Mouse (Mus musculus): ENCODE measurements around the gene Plpp7. TPM values are rescaled to one million over a fixed set of nuclear protein-coding genes. Genes with fewer than 3 reads are reported as not detected.

The Plpp7 gene
- polyA plus RNA-seq, 1 experiment = 6.0 TPM

DNA sequence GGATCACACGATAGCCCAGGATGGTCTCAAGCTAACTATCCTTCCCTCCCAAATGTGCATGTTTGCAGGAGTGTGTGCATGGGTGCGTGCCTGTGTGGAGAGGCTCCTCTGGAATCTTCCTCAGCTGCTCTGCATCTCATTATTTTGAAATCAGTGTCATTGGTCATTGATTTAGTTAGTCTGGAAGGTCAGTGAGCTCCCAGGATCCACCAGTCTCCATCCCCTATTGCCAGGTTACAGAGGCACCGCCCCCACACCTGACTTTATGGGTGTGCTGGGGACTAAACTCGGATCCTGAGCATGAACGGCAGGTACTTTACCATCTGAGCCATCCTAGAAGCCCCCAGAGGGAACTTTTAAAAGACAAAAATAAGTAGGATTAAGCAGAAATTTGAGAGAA lies 7.6 kb downstream of the Plpp7 start:
- H3K4me3 ChIP-seq (ENCODE audit: insufficient read depth, low read depth, low read length) = no peak overlapping the region
- 57% methylated on average over 5 of the region's 5 CpGs for WGBS
- no peak for TF ChIP-seq CTCF (conservative IDR thresholded peaks at IDR 0.05; ENCODE audit: insufficient read depth, insufficient read length, low read depth, low read length)
- DNase-seq = no peak
- H3K27ac ChIP-seq (ENCODE audit: insufficient read depth, low read depth, low read length) = no peak overlapping the region
- H3K36me3 ChIP-seq (ENCODE audit: control insufficient read depth, insufficient read depth, low read length) = no peaks in the 10 kb centered on the region
- H3K4me1 ChIP-seq (ENCODE audit: control insufficient read depth, insufficient read depth, low read length) = no peaks in the 10 kb centered on the region
- no peaks in the 10 kb centered on the region for H3K27me3 ChIP-seq (replicated peaks; ENCODE audit: control insufficient read depth, insufficient read depth, low read length)

DNA sequence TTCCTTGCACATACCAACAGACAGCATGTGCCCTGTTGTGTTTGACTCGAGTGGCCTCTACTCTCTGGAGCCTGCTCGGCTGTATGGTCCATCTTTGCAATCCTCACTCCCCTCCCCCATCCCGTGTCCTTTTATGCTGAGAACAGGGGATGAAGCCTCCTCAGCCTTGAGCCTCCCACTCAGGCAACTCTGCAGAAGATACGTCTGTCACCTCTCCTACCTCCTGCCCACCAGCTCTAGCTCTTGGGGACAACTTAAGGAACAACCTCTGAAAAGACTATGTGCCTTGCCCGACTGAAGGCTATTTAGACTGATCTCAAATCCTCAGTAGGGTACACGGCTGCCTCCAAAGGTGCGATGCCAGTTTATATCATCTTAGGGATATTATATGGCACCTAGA lies 8.2 kb downstream of the Plpp7 start:
- TF ChIP-seq CTCF (conservative IDR thresholded peaks at IDR 0.05; ENCODE audit: insufficient read depth, insufficient read length, low read depth, low read length) (no peak), POLR2A (IDR thresholded peaks at IDR 0.05; ENCODE audit: low read depth, low read length) (no peak)
- DNase-seq = no peak
- H3K36me3 ChIP-seq (ENCODE audit: control insufficient read depth, insufficient read depth, low read length) = no peaks in the 10 kb centered on the region
- no peaks in the 10 kb centered on the region for H3K4me1 ChIP-seq (ENCODE audit: control insufficient read depth, insufficient read depth, low read length)
- 76% methylated on average over 7 of the region's 7 CpGs for WGBS
- H3K27ac ChIP-seq (ENCODE audit: insufficient read depth, low read depth, low read length) = no peak overlapping the region
- H3K4me3 ChIP-seq (ENCODE audit: insufficient read depth, low read depth, low read length) = no peak overlapping the region
- no peaks in the 10 kb centered on the region for H3K27me3 ChIP-seq (replicated peaks; ENCODE audit: control insufficient read depth, insufficient read depth, low read length)

DNA sequence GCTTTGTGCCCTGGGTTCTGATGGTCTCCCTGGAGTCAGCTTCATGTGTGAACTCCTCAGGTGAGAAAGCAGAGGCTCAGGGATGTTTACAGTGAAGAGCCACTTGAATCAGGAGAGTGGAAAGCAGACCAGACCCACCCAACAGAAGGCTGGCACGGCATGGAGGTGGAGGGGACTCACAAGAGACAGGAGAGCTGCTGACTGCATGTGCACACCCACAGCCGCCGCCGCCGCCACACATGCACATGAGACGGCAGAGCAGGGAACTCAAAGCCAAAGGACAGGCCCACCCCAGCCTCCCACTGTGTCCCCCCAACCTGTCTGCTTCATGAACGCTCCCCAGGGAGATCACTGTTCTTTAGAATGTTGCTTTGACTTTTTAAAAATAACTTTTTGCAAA lies 8.8 kb downstream of the Plpp7 start:
- H3K27ac ChIP-seq (ENCODE audit: insufficient read depth, low read depth, low read length) = no peak overlapping the region
- H3K4me1 ChIP-seq (ENCODE audit: control insufficient read depth, insufficient read depth, low read length) = no peaks in the 10 kb centered on the region
- DNase-seq = no peak
- no peaks in the 10 kb centered on the region for H3K27me3 ChIP-seq (replicated peaks; ENCODE audit: control insufficient read depth, insufficient read depth, low read length)
- TF ChIP-seq POLR2A (IDR thresholded peaks at IDR 0.05; ENCODE audit: low read depth, low read length) (no peak), CTCF (conservative IDR thresholded peaks at IDR 0.05; ENCODE audit: insufficient read depth, insufficient read length, low read depth, low read length) (no peak)
- 92% methylated on average over 7 of the region's 7 CpGs for WGBS
- no peaks in the 10 kb centered on the region for H3K36me3 ChIP-seq (ENCODE audit: control insufficient read depth, insufficient read depth, low read length)
- H3K4me3 ChIP-seq (ENCODE audit: insufficient read depth, low read depth, low read length) = no peak overlapping the region

- Histone ChIP-seq H3K36me3 (ENCODE audit: control insufficient read depth, insufficient read depth, low read length) (no peaks in the 10 kb centered on the region), H3K4me1 (ENCODE audit: control insufficient read depth, insufficient read depth, low read length) (no peaks in the 10 kb centered on the region), H3K27me3 (replicated peaks; ENCODE audit: control insufficient read depth, insufficient read depth, low read length) (no peaks in the 10 kb centered on the region), H3K27ac (ENCODE audit: insufficient read depth, low read depth, low read length) (no peak overlapping the region), H3K4me3 (ENCODE audit: insufficient read depth, low read depth, low read length) (no peak overlapping the region)
- TF ChIP-seq CTCF (conservative IDR thresholded peaks at IDR 0.05; ENCODE audit: insufficient read depth, insufficient read length, low read depth, low read length) (no peak), POLR2A (IDR thresholded peaks at IDR 0.05; ENCODE audit: low read depth, low read length) (no peak)
- 64% methylated on average over 16 of the region's 16 CpGs for WGBS
- no peak for DNase-seq
Observed at GRCm38 (mm10) chr2:32105117-32105913, 10.0 kb downstream of the Plpp7 start.

- Histone ChIP-seq H3K27ac (ENCODE audit: insufficient read depth, low read depth, low read length) (no peak overlapping the region), H3K36me3 (ENCODE audit: control insufficient read depth, insufficient read depth, low read length) (no peaks in the 10 kb centered on the region), H3K4me3 (ENCODE audit: insufficient read depth, low read depth, low read length) (no peak overlapping the region), H3K27me3 (replicated peaks; ENCODE audit: control insufficient read depth, insufficient read depth, low read length) (no peaks in the 10 kb centered on the region), H3K4me1 (ENCODE audit: control insufficient read depth, insufficient read depth, low read length) (no peaks in the 10 kb centered on the region)
- TF ChIP-seq CTCF (conservative IDR thresholded peaks at IDR 0.05; ENCODE audit: insufficient read depth, insufficient read length, low read depth, low read length) (no peak), POLR2A (IDR thresholded peaks at IDR 0.05; ENCODE audit: low read depth, low read length) (no peak)
- DNase-seq = no peak
- WGBS = 91% methylated on average over 7 of the region's 7 CpGs
Observed at GRCm38 (mm10) chr2:32105930-32106329, 10.6 kb downstream of the Plpp7 start.

GRCm38 (mm10) chr2:32111268-32111667 lies 15.9 kb downstream of the Plpp7 start:
- 100% methylated on average over 1 of the region's 1 CpGs for WGBS
- H3K27me3 ChIP-seq (replicated peaks; ENCODE audit: control insufficient read depth, insufficient read depth, low read length) = no peaks in the 10 kb centered on the region
- no peak for DNase-seq
- H3K36me3 ChIP-seq (ENCODE audit: control insufficient read depth, insufficient read depth, low read length) = no peaks in the 10 kb centered on the region
- TF ChIP-seq POLR2A (IDR thresholded peaks at IDR 0.05; ENCODE audit: low read depth, low read length) (no peak), CTCF (conservative IDR thresholded peaks at IDR 0.05; ENCODE audit: insufficient read depth, insufficient read length, low read depth, low read length) (no peak)
- H3K4me3 ChIP-seq (ENCODE audit: insufficient read depth, low read depth, low read length) = no peak overlapping the region
- no peak overlapping the region for H3K27ac ChIP-seq (ENCODE audit: insufficient read depth, low read depth, low read length)
- H3K4me1 ChIP-seq (ENCODE audit: control insufficient read depth, insufficient read depth, low read length) = no peaks in the 10 kb centered on the region

DNA sequence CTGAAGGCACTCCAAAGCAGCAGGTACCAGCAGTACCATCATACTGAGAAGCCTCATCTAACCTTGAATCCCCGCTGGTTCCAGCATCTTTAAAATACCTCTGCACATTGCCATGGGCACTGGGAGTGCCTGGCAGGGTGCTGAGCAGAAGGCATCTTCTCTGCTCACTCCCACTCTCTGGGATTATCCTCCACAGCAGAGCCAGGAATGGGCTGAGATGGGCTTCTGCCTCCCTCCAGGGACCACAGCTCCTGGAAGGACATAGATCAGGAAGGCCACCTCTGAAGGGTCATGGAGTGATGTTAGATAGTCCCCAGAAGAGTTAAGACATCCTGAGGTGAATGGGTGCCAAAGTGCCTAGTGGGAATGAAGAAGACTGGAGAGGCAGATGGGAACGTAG lies 17.2 kb downstream of the Plpp7 start:
- 72% methylated on average over 2 of the region's 2 CpGs for WGBS
- H3K27ac ChIP-seq (ENCODE audit: insufficient read depth, low read depth, low read length) = no peak overlapping the region
- H3K36me3 ChIP-seq (ENCODE audit: control insufficient read depth, insufficient read depth, low read length) = no peaks in the 10 kb centered on the region
- H3K4me1 ChIP-seq (ENCODE audit: control insufficient read depth, insufficient read depth, low read length) = no peaks in the 10 kb centered on the region
- DNase-seq = no peak
- TF ChIP-seq CTCF (conservative IDR thresholded peaks at IDR 0.05; ENCODE audit: insufficient read depth, insufficient read length, low read depth, low read length) (no peak), POLR2A (IDR thresholded peaks at IDR 0.05; ENCODE audit: low read depth, low read length) (no peak)
- no peaks in the 10 kb centered on the region for H3K27me3 ChIP-seq (replicated peaks; ENCODE audit: control insufficient read depth, insufficient read depth, low read length)
- H3K4me3 ChIP-seq (ENCODE audit: insufficient read depth, low read depth, low read length) = no peak overlapping the region

All from kidney, adult 2 months (tissue).